Mouse (Mus musculus): Measurements from ENCODE around the gene Hist1h1e.

GRCm38 (mm10) chr13:23571022-23571503, 51.3 kb downstream of the Hist1h1e start, which contains the start of the genes Hist1h2ae and Hist1h2bg:
- no peak for TF ChIP-seq CTCF (IDR thresholded peaks at IDR 0.05; ENCODE audit: insufficient read depth, low read depth, low read length)
- TF ChIP-seq POLR2A (IDR thresholded peaks at IDR 0.05; ENCODE audit: insufficient read depth, low read depth, low read length), result no peak

Data from olfactory bulb, adult 2 months (tissue).